Mouse (Mus musculus) MEL (cell line): ENCODE data around the gene Taldo1.

Source experiments
- CTCF ChIP-seq, 3 experiments: IDR thresholded peaks in 2 of 3; conservative IDR thresholded peaks in 1 of 3; 2 replicates each; pipeline ENCODE4 v1.5.1; 2011 to 2012; ENCODE audit warnings: low read length in 3 of 3, low read depth in 2 of 3, mild to moderate bottlenecking in 2 of 3, improper control_type of control experiment in 1 of 3, inconsistent platforms in 1 of 3, mixed read lengths in 1 of 3, moderate library complexity in 1 of 3; ENCODE audit not compliant: control insufficient read depth in 1 of 3, insufficient read depth in 1 of 3, poor library complexity in 1 of 3, severe bottlenecking in 1 of 3
- EP300 ChIP-seq, 2 experiments: IDR thresholded peaks; 2 replicates each; pipeline ENCODE4 v1.6.1; 2011; ENCODE audit warnings: improper control_type of control experiment in 2 of 2, low read length in 2 of 2, low read depth in 1 of 2, mild to moderate bottlenecking in 1 of 2
- JUND ChIP-seq: IDR thresholded peaks from 2 replicates; pipeline ENCODE4 v1.6.1; 2011; ENCODE audit warnings: low read depth, mild to moderate bottlenecking, improper control_type of control experiment, low read length
- MAFK ChIP-seq: IDR thresholded peaks from 2 replicates; pipeline ENCODE4 v1.6.1; 2011; ENCODE audit warnings: low read depth, mild to moderate bottlenecking, low read length, improper control_type of control experiment, borderline replicate concordance
- MAX ChIP-seq: IDR thresholded peaks from 2 replicates; pipeline ENCODE4 v1.6.1; 2011; ENCODE audit warnings: low read length, improper control_type of control experiment
- NELFE ChIP-seq: IDR thresholded peaks from 2 replicates; pipeline ENCODE4 v1.6.1; 2011; ENCODE audit warnings: low read depth, low read length, improper control_type of control experiment
- POLR2A ChIP-seq, 2 experiments: IDR thresholded peaks; 2 replicates each; pipeline ENCODE4 v1.6.1; 2011 to 2012; ENCODE audit warnings: low read length in 2 of 2, mild to moderate bottlenecking in 2 of 2, control low read depth in 1 of 2, improper control_type of control experiment in 1 of 2, low read depth in 1 of 2, moderate library complexity in 1 of 2; ENCODE audit not compliant: control insufficient read depth in 1 of 2, insufficient read depth in 1 of 2, poor library complexity in 1 of 2
- POLR2AphosphoS2 ChIP-seq: IDR thresholded peaks from 2 replicates; pipeline ENCODE4 v1.6.1; 2011; ENCODE audit warnings: low read length, improper control_type of control experiment
- TAL1 ChIP-seq: IDR thresholded peaks from 2 replicates; pipeline ENCODE4 v1.6.1; 2012; ENCODE audit warnings: mild to moderate bottlenecking, inconsistent platforms, low read length, moderate library complexity, mixed read lengths
- TBP ChIP-seq: IDR thresholded peaks from 2 replicates; pipeline ENCODE4 v1.8.0; 2011; ENCODE audit warnings: low read depth, low read length, improper control_type of control experiment
- TCF12 ChIP-seq: IDR thresholded peaks from 2 replicates; pipeline ENCODE4 v1.6.1; 2014; ENCODE audit warnings: low read depth, mild to moderate bottlenecking, inconsistent platforms, low read length, improper control_type of control experiment, moderate library complexity
- UBTF ChIP-seq: IDR thresholded peaks from 2 replicates; pipeline ENCODE4 v1.6.1; 2012; ENCODE audit warnings: low read depth, mild to moderate bottlenecking, inconsistent platforms, low read length, improper control_type of control experiment, moderate library complexity, borderline replicate concordance; ENCODE audit not compliant: insufficient read depth
- USF1 ChIP-seq: IDR thresholded peaks from 2 replicates; pipeline ENCODE4 v1.6.1; 2014; ENCODE audit warnings: low read depth, mild to moderate bottlenecking, inconsistent platforms, low read length, improper control_type of control experiment, moderate library complexity
- ZC3H11A ChIP-seq: IDR thresholded peaks from 2 replicates; pipeline ENCODE4 v1.6.1; 2012; ENCODE audit warnings: low read depth, mild to moderate bottlenecking, inconsistent platforms, low read length, improper control_type of control experiment

- TF ChIP-seq JUND, result no peak
- no peak for TF ChIP-seq POLR2A (IDR thresholded peaks at IDR 0.05; ENCODE audit: control insufficient read depth in 1 of 2, insufficient read depth in 1 of 2, low read depth in 1 of 2, low read length in 2 of 2, poor library complexity in 1 of 2)
- no peak for TF ChIP-seq CTCF (IDR thresholded peaks at IDR 0.05 in 2 of 3, conservative IDR thresholded peaks at IDR 0.05 in 1 of 3; ENCODE audit: control insufficient read depth in 1 of 3, insufficient read depth in 1 of 3, low read depth in 2 of 3, low read length in 3 of 3, poor library complexity in 1 of 3, severe bottlenecking in 1 of 3)
- TF ChIP-seq TBP, result no peak
- TF ChIP-seq EP300 (IDR thresholded peaks at IDR 0.05; ENCODE audit: low read depth in 1 of 2, low read length in 2 of 2), result no peak
- no peak for TF ChIP-seq TAL1
- TF ChIP-seq USF1, result no peak
- TF ChIP-seq MAFK, result no peak
- TF ChIP-seq UBTF, result no peak
- no peak for TF ChIP-seq ZC3H11A
- TF ChIP-seq TCF12, result no peak
- TF ChIP-seq NELFE, result no peak
- TF ChIP-seq POLR2AphosphoS2, result no peak
- TF ChIP-seq MAX, result no peak
Measured at GRCm38 (mm10) chr7:141420030-141420702, 28.2 kb downstream of the Taldo1 start.
